In genomic region chr6:98631269-98631668, GRCm38 (mm10) we compare ENCODE assay signal across 27 mouse cellular contexts.
"Had no signal": no experiment of that assay in that cellular context is flagged by ENCODE, and none has a peak within 500 bp of the region (broad histone marks: within the 10 kb centered on the region; RNA-seq: fewer than 3 reads in every experiment).

No protein-coding gene starts in this region.

- ATAC-seq: hindbrain, embryonic 16.5 days; inflammation-experienced regulatory T-cells, adult 6 months; intestine, embryonic 15.5 days; intestine, postnatal 0 days had no signal

- H3K9ac ChIP-seq: heart, embryonic 12.5 days; hindbrain, embryonic 12.5 days; hindbrain, embryonic 14.5 days; intestine, embryonic 15.5 days; kidney, embryonic 15.5 days; limb, embryonic 12.5 days; liver, embryonic 13.5 days; liver, embryonic 15.5 days had no signal

- H3K27me3 ChIP-seq: heart, embryonic 12.5 days; hindbrain, embryonic 12.5 days; intestine, embryonic 15.5 days; limb, embryonic 12.5 days; liver, embryonic 13.5 days; liver, embryonic 15.5 days had no signal

- H3K4me3 ChIP-seq: gastrocnemius, adult 2 months; heart, adult 2 months; heart, embryonic 12.5 days; hindbrain, embryonic 10.5 days; hindbrain, embryonic 12.5 days; intestine, embryonic 15.5 days; kidney, embryonic 15.5 days; layer of hippocampus, adult 2 months; limb, embryonic 10.5 days; limb, embryonic 12.5 days; liver, embryonic 13.5 days; liver, embryonic 15.5 days had no signal

- H3K4me1 ChIP-seq: liver, embryonic 13.5 days; liver, embryonic 15.5 days had no signal

- H3K36me3 ChIP-seq: heart, embryonic 12.5 days; hindbrain, embryonic 10.5 days; hindbrain, embryonic 12.5 days; intestine, embryonic 15.5 days; kidney, embryonic 15.5 days; limb, embryonic 10.5 days; limb, embryonic 12.5 days; liver, embryonic 13.5 days; liver, embryonic 15.5 days had no signal

- H3K9me3 ChIP-seq: heart, embryonic 12.5 days; hindbrain, embryonic 10.5 days; hindbrain, embryonic 12.5 days; intestine, embryonic 15.5 days; kidney, embryonic 15.5 days; limb, embryonic 10.5 days; limb, embryonic 12.5 days; liver, embryonic 13.5 days; liver, embryonic 15.5 days had no signal

- H3K4me2 ChIP-seq: intestine, embryonic 15.5 days; kidney, embryonic 15.5 days; limb, embryonic 12.5 days; liver, embryonic 11.5 days; liver, embryonic 13.5 days; liver, embryonic 15.5 days had no signal

- DNase-seq: gastrocnemius, adult 2 months; gastrocnemius, postnatal 10 days; gastrocnemius, postnatal 25 days; heart, adult 2 months; heart, postnatal 10 days; heart, postnatal 4 days; kidney, adult 18-20 months; kidney, adult 8-10 months; kidney, postnatal 25 days; kidney, postnatal 4 days; liver; liver, embryonic 13.5 days had no signal

- H3K27ac ChIP-seq: gastrocnemius, adult 2 months; heart, adult 2 months; hindbrain, embryonic 10.5 days; hindbrain, embryonic 14.5 days; intestine, embryonic 15.5 days; kidney, embryonic 15.5 days; kidney, postnatal 0 days; limb, embryonic 10.5 days; limb, embryonic 12.5 days; liver, embryonic 13.5 days; liver, embryonic 15.5 days had no signal
